Mouse (Mus musculus) lung, postnatal 0 days (tissue): ENCODE measurements around the gene Garnl3.

Source experiments
- CTCF ChIP-seq: IDR thresholded peaks from 2 replicates; pipeline ENCODE4 v1.5.1; 2016; ENCODE audit warnings: antibody characterized with exemption, mild to moderate bottlenecking
- EP300 ChIP-seq: IDR thresholded peaks from 2 replicates; pipeline ENCODE4 v1.6.1; 2016; ENCODE audit warnings: antibody characterized with exemption, mild to moderate bottlenecking, control low read depth

GRCm38 (mm10) chr2:33143292-33143691, 11.8 kb upstream of the Garnl3 start:
- no peak for TF ChIP-seq CTCF
- TF ChIP-seq EP300 = no peak
